Mouse (Mus musculus) embryonic facial prominence, embryonic 13.5 days (tissue): ENCODE data around the gene Slc25a35. TPM values are rescaled to one million over a fixed set of nuclear protein-coding genes. Genes with fewer than 3 reads are reported as not detected.
A peak's percentile ranks its signal among the peaks of the same experiment; 100 is the strongest.
"Not testable (repeated sequence)": the region's sequence is repeated elsewhere in the genome, so short reads cannot be mapped to it uniquely, and the experiment has no call there.

ENCODE experiments used
- ATAC-seq: fragments of 200-750 bp; cut with Nextera tagmentation; 2 replicates; pipeline ENCODE4 v1.8.0; 2017; ENCODE audit warnings: low read depth; ENCODE audit not compliant: insufficient number of reproducible peaks, insufficient read depth, low FRiP score, low TSS enrichment
- H3K27ac ChIP-seq: fragments of 300-500 bp; sonication (generic); 2 replicates; pipeline ENCODE4 v1.5.1; 2015; ENCODE audit warnings: moderate library complexity, mild to moderate bottlenecking, inconsistent platforms
- H3K27me3 ChIP-seq: fragments of 300-500 bp; sonication (generic); 2 replicates; pipeline ENCODE4 v1.6.1; 2015; ENCODE audit warnings: mild to moderate bottlenecking, inconsistent platforms
- H3K36me3 ChIP-seq: fragments of 300-500 bp; sonication (generic); 2 replicates; pipeline ENCODE4 v1.6.1; 2015; ENCODE audit warnings: mild to moderate bottlenecking, inconsistent platforms
- H3K4me1 ChIP-seq: fragments of 300-500 bp; sonication (generic); 2 replicates; pipeline ENCODE4 v1.6.1; 2015; ENCODE audit warnings: inconsistent platforms
- H3K4me2 ChIP-seq: fragments of 300-500 bp; sonication (generic); 2 replicates; pipeline ENCODE4 v1.6.1; 2015; ENCODE audit warnings: moderate library complexity, mild to moderate bottlenecking, inconsistent platforms
- H3K4me3 ChIP-seq: fragments of 300-500 bp; sonication (generic); 2 replicates; pipeline ENCODE4 v1.5.1; 2015; ENCODE audit warnings: mild to moderate bottlenecking, inconsistent platforms
- H3K9ac ChIP-seq: fragments of 300-500 bp; sonication (generic); 2 replicates; pipeline ENCODE4 v1.6.1; 2015; ENCODE audit warnings: mild to moderate bottlenecking, inconsistent platforms
- H3K9me3 ChIP-seq: fragments of 300-500 bp; sonication (generic); 2 replicates; pipeline ENCODE4 v1.6.1; 2016; ENCODE audit warnings: inconsistent platforms
- WGBS: fragments of 180-500 bp; shearing (Covaris S2); methylation state at CpG from one replicate; pipeline ENCODE4 v1.1.7; 2015; ENCODE audit warnings: mixed read lengths; 5-methylcytosine and 5-hydroxymethylcytosine counted together
- polyA plus RNA-seq: library from polyadenylated mRNA; unstranded; fragments of >200 nt; fragmentation: Nextera tagmentation; extraction: Ambion mirVana; gene quantifications from 2 replicates; pipeline ENCODE4 v1.2.1, GENCODE M21; 2015

Gene Slc25a35
- polyA plus RNA-seq = 4.7 and 4.9 TPM in 2 replicates

DNA sequence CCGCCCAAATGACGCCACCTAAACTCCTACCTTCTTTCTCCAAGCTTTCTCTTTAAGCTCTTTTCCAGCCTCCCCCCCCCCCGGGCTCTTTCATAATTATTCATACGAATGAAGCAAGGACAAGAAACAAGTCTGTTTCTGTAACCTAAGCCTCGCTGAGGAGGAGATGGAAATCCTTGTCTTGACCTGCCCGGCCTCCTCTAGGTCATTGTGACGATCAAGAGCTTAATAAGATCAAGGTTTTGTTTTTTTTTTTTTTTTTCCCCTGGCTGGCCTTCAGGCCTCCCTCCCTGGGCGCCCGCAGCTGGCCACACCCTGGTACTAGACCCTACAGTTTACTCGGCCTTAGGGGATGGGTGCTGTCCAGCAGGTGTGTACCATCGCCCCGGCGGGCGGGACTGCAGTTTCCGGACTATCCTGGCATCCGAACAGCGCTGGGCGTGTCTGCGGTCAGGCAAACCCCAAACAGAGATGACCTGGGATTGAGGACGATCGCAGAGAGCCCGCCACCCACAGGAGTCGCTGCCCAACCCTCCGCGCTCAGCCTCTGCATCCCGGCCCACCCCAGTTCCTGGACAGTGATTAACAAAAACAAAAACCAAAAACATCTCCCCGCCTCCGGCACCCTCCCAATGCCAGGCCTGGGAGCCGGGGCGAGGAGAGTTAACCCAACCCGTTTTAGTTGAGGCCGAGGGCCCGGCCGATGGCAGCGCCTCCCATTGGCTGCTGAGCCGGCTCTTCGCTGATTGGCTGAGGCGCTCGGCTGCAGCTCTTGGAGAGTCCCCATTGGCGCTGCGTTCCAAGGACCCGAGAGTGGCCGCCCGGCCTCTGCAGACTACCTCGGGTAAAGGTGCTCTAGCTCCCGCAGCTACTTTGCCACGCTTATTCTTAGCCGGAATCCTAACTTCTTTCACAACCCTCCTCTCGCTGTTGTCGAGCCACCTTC lies at the start of gene Slc25a35:
Slc25a35 (plus strand) TSS at position 795 of the 946 bp plus-strand sequence.
- Histone ChIP-seq H3K4me2 (peak within 1 kb of the TSS; percentile 87), H3K9me3 (no peaks in the 10 kb centered on the region), H3K9ac (peak within 1 kb of the TSS; percentile 75), H3K36me3 (no peaks in the 10 kb centered on the region), H3K27ac (peak within 1 kb of the TSS; percentile 30; the same call in 1 of the 2 replicates), H3K4me1 (peaks cover 19% of the 10 kb centered on the region), H3K27me3 (no peaks in the 10 kb centered on the region), H3K4me3 (peak within 1 kb of the TSS; percentile 60)
- ATAC-seq = peak; percentile 90
- under 1% methylated on average over 50 of the region's 50 CpGs for WGBS

DNA sequence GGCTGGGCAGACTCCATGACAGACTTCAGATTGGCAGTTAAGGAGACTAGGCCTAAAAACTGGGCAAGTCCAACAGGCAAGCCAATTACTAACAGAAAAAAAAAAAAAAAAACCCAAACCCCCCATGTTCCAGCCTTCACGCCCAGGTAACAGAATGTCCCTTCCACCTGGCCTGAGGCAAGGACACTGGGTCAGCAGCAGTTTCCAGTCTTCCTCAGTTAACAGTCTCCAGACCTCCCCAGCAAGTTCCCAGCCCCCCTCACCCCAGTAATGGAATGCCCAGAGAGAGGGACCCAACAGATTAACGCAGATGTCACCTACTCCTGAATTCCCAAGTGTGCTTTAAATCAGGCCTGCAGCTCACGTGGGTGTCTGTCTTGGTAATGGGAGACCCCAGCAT lies 44.7 kb upstream of the Slc25a35 start:
- H3K4me1 ChIP-seq = peaks cover 7% of the 10 kb centered on the region
- no peak overlapping the region for H3K4me2 ChIP-seq
- no peak for ATAC-seq
- no peak overlapping the region for H3K9ac ChIP-seq
- 55% methylated on average over 3 of the region's 3 CpGs for WGBS
- H3K4me3 ChIP-seq = no peak overlapping the region
- H3K36me3 ChIP-seq = no peaks in the 10 kb centered on the region
- no peak overlapping the region for H3K27ac ChIP-seq
- H3K27me3 ChIP-seq = no peaks in the 10 kb centered on the region
- H3K9me3 ChIP-seq = no peaks in the 10 kb centered on the region

DNA sequence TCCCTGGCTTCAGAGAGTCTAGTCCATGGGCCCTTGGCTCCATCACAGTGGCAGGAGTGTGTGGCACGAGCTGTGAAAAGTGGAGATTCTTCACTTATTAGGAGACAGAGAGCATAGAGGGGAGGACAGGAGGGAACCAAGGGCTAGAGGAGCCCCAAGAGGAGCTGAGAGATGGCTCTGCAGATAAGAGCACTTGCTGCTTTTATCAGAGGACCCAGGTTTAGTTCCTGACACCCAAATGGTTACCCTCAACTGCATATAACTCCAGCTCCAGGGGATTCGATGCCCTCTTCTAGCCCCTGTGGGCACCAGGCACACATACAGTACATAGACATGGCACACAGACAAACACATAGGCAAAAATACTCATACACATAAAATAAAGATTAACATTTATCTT lies 43.2 kb upstream of the Slc25a35 start:
- no peaks in the 10 kb centered on the region for H3K9me3 ChIP-seq
- ATAC-seq = no peak
- peaks cover 7% of the 10 kb centered on the region for H3K4me1 ChIP-seq
- no peak overlapping the region for H3K4me2 ChIP-seq
- no peak overlapping the region for H3K27ac ChIP-seq
- no peaks in the 10 kb centered on the region for H3K36me3 ChIP-seq
- H3K4me3 ChIP-seq = no peak overlapping the region
- H3K9ac ChIP-seq = no peak overlapping the region
- 84% methylated on average over 2 of the region's 2 CpGs for WGBS
- no peaks in the 10 kb centered on the region for H3K27me3 ChIP-seq

DNA sequence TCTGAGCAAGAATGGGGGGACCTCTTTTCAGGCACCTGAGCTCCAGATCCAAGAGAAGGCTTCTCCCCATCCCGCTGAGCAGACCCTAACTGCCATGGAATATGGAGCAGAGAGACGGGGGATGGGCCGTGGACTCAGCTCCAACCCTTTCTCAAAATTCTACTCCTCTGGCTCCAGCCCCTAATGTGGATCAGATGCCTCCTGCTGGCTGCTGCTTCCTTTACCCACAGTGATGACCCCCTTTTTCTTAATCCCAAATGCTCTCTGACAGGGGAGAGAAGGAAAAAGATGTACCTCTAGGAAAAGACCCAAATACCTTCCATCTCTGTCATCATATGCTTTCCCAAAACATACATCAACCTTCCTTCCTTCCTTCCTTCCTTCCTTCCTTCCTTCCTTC lies 41.0 kb upstream of the Slc25a35 start, which contains the start of gene Odf4:
Odf4 (minus strand) TSS at position 101 of the 400 bp plus-strand sequence.
- no peaks in the 10 kb centered on the region for H3K27me3 ChIP-seq
- H3K36me3 ChIP-seq = no peaks in the 10 kb centered on the region
- H3K4me2 ChIP-seq = no peak within 1 kb of the TSS
- H3K9ac ChIP-seq = no peak within 1 kb of the TSS
- no peak within 1 kb of the TSS for H3K27ac ChIP-seq
- ATAC-seq = no peak
- H3K4me1 ChIP-seq = peaks cover 3% of the 10 kb centered on the region
- no peaks in the 10 kb centered on the region for H3K9me3 ChIP-seq
- H3K4me3 ChIP-seq = no peak within 1 kb of the TSS
- WGBS = 56% methylated on average over 3 of the region's 3 CpGs

DNA sequence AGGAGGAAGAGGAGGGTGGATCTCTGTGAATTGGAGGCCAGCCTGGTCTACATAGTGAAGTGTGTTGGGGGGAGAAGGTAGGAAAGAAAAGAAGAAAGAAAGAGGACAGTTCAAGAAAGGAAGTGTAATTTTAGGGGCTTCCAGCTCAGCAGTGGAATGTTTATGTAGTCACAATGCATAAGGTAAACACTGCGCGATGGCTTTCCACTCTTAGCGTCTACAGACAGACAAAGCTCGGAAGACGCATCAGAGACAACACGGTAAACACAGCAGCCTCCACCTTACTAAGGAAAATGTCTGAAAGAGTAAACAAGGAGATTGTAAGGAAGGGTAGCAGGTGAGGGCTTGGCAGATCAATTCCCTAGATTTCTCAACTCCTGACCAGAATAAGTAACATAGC lies 38.0 kb upstream of the Slc25a35 start:
- WGBS = 76% methylated on average over 6 of the region's 6 CpGs
- Histone ChIP-seq H3K4me1 (no peaks in the 10 kb centered on the region), H3K9ac (no peak overlapping the region), H3K9me3 (no peaks in the 10 kb centered on the region), H3K4me2 (no peak overlapping the region), H3K27me3 (no peaks in the 10 kb centered on the region), H3K27ac (no peak overlapping the region), H3K4me3 (no peak overlapping the region), H3K36me3 (no peaks in the 10 kb centered on the region)
- ATAC-seq = no peak

DNA sequence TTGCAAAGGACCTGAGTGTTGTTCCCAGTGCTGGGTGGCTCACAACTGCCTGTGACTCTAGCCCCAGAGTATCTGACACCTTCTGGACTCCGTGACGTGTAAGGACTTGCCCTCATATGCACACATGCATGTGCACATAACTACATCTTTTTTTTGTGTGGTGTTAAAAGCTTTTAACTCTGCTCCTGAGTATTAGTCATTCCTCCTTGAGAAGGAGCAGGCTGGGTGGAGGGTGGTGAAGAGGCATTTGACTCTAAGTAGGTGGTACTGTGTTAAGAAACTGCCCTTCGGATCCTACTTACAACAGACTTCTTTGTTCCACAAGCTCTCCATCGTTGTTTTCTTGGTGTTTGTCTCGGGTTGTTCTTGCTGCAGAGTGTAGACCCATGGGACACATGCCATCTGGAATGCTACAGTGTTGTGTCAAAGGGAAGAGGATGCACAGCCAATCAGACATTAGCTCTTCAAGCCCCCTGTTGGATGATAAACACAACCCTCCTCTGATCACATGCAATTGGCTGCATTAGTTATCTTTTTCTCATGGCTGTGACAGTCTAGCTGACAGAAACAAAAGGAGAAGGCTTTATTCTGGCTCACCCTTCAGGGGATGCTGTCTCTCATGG lies 33.9 kb upstream of the Slc25a35 start:
- WGBS = 62% methylated on average over 5 of the region's 5 CpGs
- no peak overlapping the region for H3K4me3 ChIP-seq

DNA sequence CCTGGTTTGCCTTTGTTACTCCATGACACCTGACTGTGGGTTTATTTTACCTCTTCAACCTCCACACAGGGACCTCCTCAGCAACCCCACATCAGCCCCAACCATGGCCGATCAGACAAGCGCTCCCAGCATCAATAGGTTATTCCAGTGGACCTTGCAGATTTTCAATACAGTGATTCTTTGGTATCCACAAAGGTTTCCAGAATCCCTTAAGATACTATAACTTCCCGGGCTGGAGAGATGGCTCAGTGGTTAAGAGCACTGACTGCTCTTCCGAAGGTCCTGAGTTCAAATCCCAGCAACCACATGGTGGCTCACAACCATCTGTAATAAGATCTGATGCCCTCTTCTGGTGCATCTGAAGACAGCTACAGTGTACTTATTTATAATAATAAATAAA lies 31.0 kb upstream of the Slc25a35 start:
- ATAC-seq, H3K27me3 ChIP-seq, H3K9me3 ChIP-seq, H3K4me3 ChIP-seq, H3K4me2 ChIP-seq, H3K36me3 ChIP-seq, H3K9ac ChIP-seq, H3K27ac ChIP-seq, H3K4me1 ChIP-seq: not testable (repeated sequence)
- 87% methylated on average over 4 of the region's 4 CpGs for WGBS

More for the DNA sequence above, 33.9 kb upstream of the Slc25a35 start:
- no peaks in the 10 kb centered on the region for H3K27me3 ChIP-seq
- no peak overlapping the region for H3K4me2 ChIP-seq
- H3K36me3 ChIP-seq = no peaks in the 10 kb centered on the region
- no peak overlapping the region for H3K27ac ChIP-seq
- no peak for ATAC-seq
- H3K9me3 ChIP-seq = no peaks in the 10 kb centered on the region
- H3K4me1 ChIP-seq = no peaks in the 10 kb centered on the region
- no peak overlapping the region for H3K9ac ChIP-seq

DNA sequence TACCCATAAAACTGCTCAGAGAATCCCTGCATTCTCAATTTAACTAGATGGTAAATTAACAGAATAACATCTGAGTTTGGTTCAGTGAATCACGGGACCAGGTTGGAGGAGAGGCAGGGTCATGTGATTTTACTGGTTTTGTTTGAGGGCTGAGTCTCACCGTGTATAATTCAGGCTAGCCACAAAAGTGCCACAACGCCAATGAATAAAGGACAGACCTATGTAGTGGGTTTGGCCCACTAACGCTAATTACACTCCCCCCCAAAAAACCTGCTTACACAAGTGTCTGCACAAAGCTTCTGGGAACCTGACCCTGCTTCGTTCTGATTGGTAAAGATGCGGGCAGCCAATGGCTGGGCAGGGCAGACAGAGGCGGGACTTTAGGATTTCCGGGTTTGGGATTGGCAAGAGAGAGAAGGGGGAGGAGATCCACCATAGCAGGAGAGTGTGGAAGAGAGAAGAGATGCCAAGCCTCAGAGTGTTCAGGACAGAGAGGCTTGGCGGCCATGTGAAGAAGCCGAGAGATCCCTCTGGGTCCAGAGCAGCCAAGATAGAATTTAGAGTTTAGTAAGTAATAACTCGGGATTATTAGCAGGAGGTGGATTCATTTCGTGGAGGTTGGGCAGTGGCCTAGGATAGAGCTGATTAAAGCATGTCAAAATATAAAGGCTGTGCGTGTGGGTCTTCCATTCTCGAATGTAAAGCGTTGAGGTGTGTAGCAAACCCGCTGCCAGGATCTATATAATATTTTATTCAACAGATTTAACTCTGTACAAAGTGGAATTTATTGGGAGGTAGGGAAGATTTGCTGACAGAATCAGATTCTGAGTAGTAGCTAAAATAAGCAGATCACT lies 28.3 kb upstream of the Slc25a35 start:
- H3K36me3 ChIP-seq = no peaks in the 10 kb centered on the region
- peak; percentile 99 for ATAC-seq
- 2% methylated on average over 16 of the region's 16 CpGs for WGBS

DNA sequence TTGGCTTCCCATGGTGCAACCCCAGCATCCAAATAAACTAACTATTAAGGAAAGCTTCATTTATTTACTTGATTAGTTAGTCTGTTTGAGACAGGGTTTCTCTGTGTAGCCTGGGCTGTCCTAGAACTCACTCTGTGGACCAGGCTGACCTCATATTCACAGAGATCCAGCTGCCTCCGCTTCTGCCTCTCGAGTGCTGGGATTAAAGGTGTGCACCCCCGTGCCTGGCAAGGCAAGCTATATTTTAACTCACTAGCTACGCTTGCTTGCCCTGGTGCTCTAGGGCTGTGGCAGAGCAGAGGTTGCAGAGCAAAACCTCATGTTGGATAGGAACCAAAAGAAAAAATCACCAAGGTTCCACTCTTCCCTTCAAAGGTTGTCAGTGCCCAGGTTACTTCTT lies 27.4 kb upstream of the Slc25a35 start:
- no peaks in the 10 kb centered on the region for H3K27me3 ChIP-seq
- 61% methylated on average over 4 of the region's 4 CpGs for WGBS

More for the DNA sequence above, 28.3 kb upstream of the Slc25a35 start:
- peak overlapping the region; percentile 74 for H3K9ac ChIP-seq
- H3K9me3 ChIP-seq = no peaks in the 10 kb centered on the region
- no peaks in the 10 kb centered on the region for H3K27me3 ChIP-seq
- H3K4me2 ChIP-seq = peak overlapping the region; percentile 66
- H3K4me3 ChIP-seq = peak overlapping the region; percentile 52
- H3K4me1 ChIP-seq = peaks cover 7% of the 10 kb centered on the region
- H3K27ac ChIP-seq = peak overlapping the region; percentile 65; the same call in 1 of the 2 replicates

DNA sequence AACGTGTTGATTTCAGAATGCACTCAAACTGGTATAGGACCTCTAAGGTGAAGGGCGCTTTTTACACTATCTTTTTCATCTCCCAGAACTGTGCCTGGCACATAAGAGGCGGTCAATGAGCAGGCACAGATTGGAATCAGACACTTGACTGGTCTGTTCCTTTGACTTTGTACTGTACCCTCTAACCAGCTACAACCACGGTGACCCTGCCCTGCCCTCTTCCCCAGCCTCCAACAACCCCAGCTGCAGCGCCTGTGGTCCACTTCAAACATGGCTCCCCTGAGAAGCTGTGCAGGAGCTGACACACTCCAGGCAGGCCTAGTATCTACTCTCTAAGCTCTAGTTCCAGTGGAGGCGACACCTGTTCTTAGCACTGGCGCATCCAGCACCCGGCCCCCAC lies 25.2 kb upstream of the Slc25a35 start:
- Histone ChIP-seq H3K4me1 (peaks cover 19% of the 10 kb centered on the region), H3K4me3 (no peak overlapping the region), H3K4me2 (no peak overlapping the region), H3K36me3 (no peaks in the 10 kb centered on the region), H3K9me3 (no peaks in the 10 kb centered on the region), H3K27ac (no peak overlapping the region), H3K9ac (no peak overlapping the region), H3K27me3 (peaks cover 15% of the 10 kb centered on the region)
- 85% methylated on average over 8 of the region's 8 CpGs for WGBS
- ATAC-seq = no peak

More for the DNA sequence above, 27.4 kb upstream of the Slc25a35 start:
- Histone ChIP-seq H3K9ac (peak overlapping the region; percentile 74), H3K9me3 (no peaks in the 10 kb centered on the region), H3K27ac (peak overlapping the region; percentile 65), H3K4me2 (peak overlapping the region; percentile 66), H3K4me1 (peaks cover 7% of the 10 kb centered on the region), H3K4me3 (peak overlapping the region; percentile 52), H3K36me3 (no peaks in the 10 kb centered on the region)
- no peak for ATAC-seq

DNA sequence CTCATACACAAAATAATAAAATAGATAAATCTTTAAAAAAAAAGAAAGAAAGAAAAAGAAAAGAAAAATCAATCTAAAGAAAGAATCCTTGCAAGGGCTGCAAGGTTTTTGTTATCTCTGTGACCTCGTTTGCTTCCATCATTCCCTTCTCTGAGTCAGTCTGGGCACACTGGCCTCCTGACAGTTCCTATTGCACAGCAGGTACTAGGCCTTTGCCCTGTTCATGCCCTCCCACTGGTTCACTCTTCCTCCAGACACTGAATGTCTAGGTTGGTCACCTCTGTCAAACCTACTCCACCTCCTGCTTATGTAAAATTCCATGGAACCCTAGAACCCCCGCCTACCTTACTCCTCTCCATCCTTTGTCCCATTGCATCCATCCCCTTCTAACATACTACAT lies 22.7 kb upstream of the Slc25a35 start:
- Histone ChIP-seq H3K27me3 (peaks cover 16% of the 10 kb centered on the region), H3K36me3 (no peaks in the 10 kb centered on the region), H3K4me1 (peaks cover 17% of the 10 kb centered on the region), H3K9ac (no peak overlapping the region), H3K4me2 (no peak overlapping the region), H3K9me3 (no peaks in the 10 kb centered on the region), H3K27ac (no peak overlapping the region), H3K4me3 (no peak overlapping the region)
- no peak for ATAC-seq
- 79% methylated on average over 2 of the region's 2 CpGs for WGBS
